Mouse (Mus musculus) lung, embryonic 14.5 days (tissue): ENCODE measurements around the gene Mr1. TPM values are rescaled to one million over a fixed set of nuclear protein-coding genes. Genes with fewer than 3 reads are reported as not detected.

Experiments
- ATAC-seq: fragments of 200-750 bp; cut with Nextera tagmentation; 2 replicates; pipeline ENCODE4 v1.8.0; 2017; ENCODE audit warnings: mild to moderate bottlenecking, moderate TSS enrichment, moderate library complexity; ENCODE audit not compliant: insufficient read depth
- DNase-seq: peaks from one replicate; pipeline ENCODE4 v3.0.0-alpha.2; 2015
- H3K27ac ChIP-seq: fragments of 300-500 bp; sonication (generic); 2 replicates; pipeline ENCODE4 v1.5.1; 2014; ENCODE audit warnings: low read depth, mild to moderate bottlenecking, moderate library complexity
- H3K27me3 ChIP-seq: fragments of 300-500 bp; sonication (generic); 2 replicates; pipeline ENCODE4 v1.6.1; 2014; ENCODE audit warnings: low read length, control low read depth; ENCODE audit not compliant: insufficient read depth
- H3K36me3 ChIP-seq: fragments of 300-500 bp; sonication (generic); 2 replicates; pipeline ENCODE4 v1.6.1; 2014; ENCODE audit warnings: control low read depth; ENCODE audit not compliant: insufficient read depth
- H3K4me1 ChIP-seq: fragments of 300-500 bp; sonication (generic); 2 replicates; pipeline ENCODE4 v1.6.1; 2014; ENCODE audit warnings: antibody characterized with exemption, control low read depth; ENCODE audit not compliant: insufficient read depth
- H3K4me2 ChIP-seq: fragments of 300-500 bp; sonication (generic); 2 replicates; pipeline ENCODE4 v1.6.1; 2014; ENCODE audit warnings: mild to moderate bottlenecking
- H3K4me3 ChIP-seq: fragments of 300-500 bp; sonication (generic); 2 replicates; pipeline ENCODE4 v1.5.1; 2014; ENCODE audit warnings: low read depth, low read length
- H3K9ac ChIP-seq: fragments of 300-500 bp; sonication (generic); 2 replicates; pipeline ENCODE4 v1.6.1; 2014
- H3K9me3 ChIP-seq: fragments of 300-500 bp; sonication (generic); 2 replicates; pipeline ENCODE4 v1.6.1; 2016; ENCODE audit warnings: low read depth, low read length, control low read depth
- CTCF ChIP-seq: IDR thresholded peaks from 2 replicates; pipeline ENCODE4 v1.5.1; 2016; ENCODE audit warnings: antibody characterized with exemption, low read depth
- WGBS: fragments of 180-500 bp; shearing (Covaris S2); extraction: QIAGEN DNeasy Blood & Tissue Kit; methylation state at CpG from one replicate; pipeline ENCODE4 v1.1.7; 2014; 5-methylcytosine and 5-hydroxymethylcytosine counted together
- polyA plus RNA-seq: library from polyadenylated mRNA; unstranded; fragments of >200 nt; fragmentation: Nextera tagmentation; extraction: Ambion mirVana; gene quantifications from 2 replicates; pipeline ENCODE4 v1.2.1, GENCODE M21; 2014

Gene Mr1
- 13.6 and 13.7 TPM in 2 replicates for polyA plus RNA-seq

DNA sequence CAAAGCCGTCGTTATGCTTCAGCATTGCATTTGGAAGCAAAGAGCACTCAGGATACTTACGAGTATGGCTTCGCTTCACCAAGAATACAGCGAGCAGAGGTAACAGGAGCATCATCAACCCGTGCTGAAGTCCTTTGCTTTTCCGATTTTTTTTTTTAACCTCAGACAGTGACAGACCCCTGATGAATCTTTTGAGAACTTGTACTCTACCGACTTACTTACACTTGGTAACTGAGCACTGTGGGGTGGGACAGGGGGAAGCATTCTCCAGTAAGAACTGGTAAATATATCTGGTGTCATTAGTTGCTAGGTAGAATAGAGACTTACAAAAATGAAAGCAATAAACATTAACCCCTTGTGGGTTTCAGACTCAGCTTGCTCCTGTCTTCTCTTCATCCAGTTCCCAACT, at the start of gene Mr1:
TSS of gene Mr1 (minus strand) at position 243 of the 409 bp plus-strand sequence.
- ATAC-seq: peak; percentile 95

DNA sequence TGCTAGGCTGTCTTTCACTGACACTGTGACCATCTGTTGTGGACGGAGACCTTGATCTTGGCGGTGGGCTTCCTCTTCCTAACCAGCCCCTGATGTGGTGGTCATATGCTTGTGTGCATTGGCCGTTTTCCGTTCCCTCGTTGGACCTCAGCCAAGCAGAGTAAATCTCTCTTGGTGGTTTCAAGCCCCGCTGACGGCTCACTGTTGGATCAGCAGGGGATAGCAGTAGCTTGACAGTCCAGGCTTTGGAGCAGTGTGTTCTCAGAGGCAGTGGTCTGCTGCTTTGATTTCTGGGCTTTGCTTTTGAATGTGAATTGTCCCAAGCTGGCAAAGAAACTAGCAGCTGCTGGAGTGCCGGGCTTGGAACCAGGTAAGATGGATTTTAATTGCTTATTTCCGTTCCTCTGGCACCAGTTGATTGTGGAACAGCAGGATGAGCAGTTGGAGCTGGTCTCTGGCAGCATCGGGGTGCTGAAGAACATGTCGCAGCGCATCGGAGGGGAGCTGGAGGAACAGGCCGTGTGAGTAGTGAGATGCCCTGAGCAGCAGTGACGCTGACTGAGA, 46.3 kb upstream of the Mr1 start:
- no peaks in the 10 kb centered on the region; the same call in 1 of the 2 replicates for H3K4me1 ChIP-seq
- H3K36me3 ChIP-seq: peaks cover 66% of the 10 kb centered on the region
- H3K4me3 ChIP-seq: no peak overlapping the region
- H3K9ac ChIP-seq: no peak overlapping the region
- TF ChIP-seq CTCF: no peak
- H3K4me2 ChIP-seq: no peak overlapping the region
- H3K9me3 ChIP-seq: no peaks in the 10 kb centered on the region
- ATAC-seq (peak; percentile 74), DNase-seq (peak; percentile 80)
- peak overlapping the region; percentile 30; the same call in 1 of the 2 replicates for H3K27ac ChIP-seq
- H3K27me3 ChIP-seq: no peaks in the 10 kb centered on the region
- 59% methylated on average over 15 of the region's 15 CpGs for WGBS

More for the DNA sequence above, at the start of gene Mr1:
- 20% methylated on average over 8 of the region's 8 CpGs for WGBS
- Histone ChIP-seq H3K27ac (peak within 1 kb of the TSS; percentile 79), H3K4me3 (peak within 1 kb of the TSS; percentile 44), H3K9ac (peak within 1 kb of the TSS; percentile 44), H3K36me3 (no peaks in the 10 kb centered on the region), H3K9me3 (no peaks in the 10 kb centered on the region), H3K4me2 (peak within 1 kb of the TSS; percentile 63), H3K4me1 (no peaks in the 10 kb centered on the region), H3K27me3 (no peaks in the 10 kb centered on the region)
- TF ChIP-seq CTCF: no peak
- DNase-seq: peak; percentile 95

DNA sequence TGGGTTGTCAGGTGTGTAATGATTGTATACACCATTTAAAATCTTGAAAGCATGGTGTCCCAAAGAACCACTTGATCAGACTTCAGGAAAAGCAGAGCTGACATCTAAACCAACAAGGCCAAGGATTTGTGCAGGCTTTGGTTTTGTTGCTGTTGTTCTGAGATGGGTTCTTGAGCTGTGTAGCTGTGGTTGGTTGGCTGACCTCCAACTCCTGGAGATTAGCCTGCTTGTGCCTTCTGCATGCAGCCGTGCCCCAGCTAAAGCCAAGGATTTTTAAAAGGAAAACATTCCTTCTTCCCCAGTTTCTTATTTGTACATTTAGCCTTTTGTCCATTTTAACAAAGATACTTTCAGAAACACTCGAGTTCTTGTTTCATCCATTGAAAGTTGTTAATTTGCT, 45.1 kb upstream of the Mr1 start:
- no peak for TF ChIP-seq CTCF
- ATAC-seq (no peak; the same call in 1 of the 2 replicates), DNase-seq (peak; percentile 72)
- Histone ChIP-seq H3K27ac (no peak overlapping the region), H3K4me2 (no peak overlapping the region), H3K4me3 (no peak overlapping the region), H3K9me3 (no peaks in the 10 kb centered on the region), H3K36me3 (peaks cover 75% of the 10 kb centered on the region), H3K27me3 (no peaks in the 10 kb centered on the region), H3K4me1 (no peaks in the 10 kb centered on the region; the same call in 1 of the 2 replicates), H3K9ac (no peak overlapping the region)
- 66% methylated on average over 2 of the region's 2 CpGs for WGBS

DNA sequence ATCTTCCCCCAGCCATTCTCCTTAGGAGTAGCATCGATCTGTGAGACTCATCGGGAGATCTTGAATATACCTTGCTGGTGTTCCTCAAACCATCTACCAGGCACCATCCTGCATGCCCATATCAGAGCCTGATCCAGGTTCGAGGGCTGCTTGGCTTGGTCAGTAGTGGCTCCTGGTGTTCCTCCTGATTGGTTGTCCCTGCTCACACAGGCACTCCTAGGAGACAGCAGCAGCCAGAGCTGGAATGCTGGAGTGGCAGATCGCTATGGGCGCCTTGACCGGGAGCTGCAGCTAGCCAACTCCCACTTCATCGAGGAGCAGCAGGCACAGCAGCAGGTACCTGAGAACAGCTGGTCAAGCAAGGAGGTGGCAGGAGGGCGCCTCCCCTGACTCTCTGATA, 44.6 kb upstream of the Mr1 start:
- Histone ChIP-seq H3K9me3 (no peaks in the 10 kb centered on the region), H3K9ac (no peak overlapping the region), H3K4me3 (no peak overlapping the region), H3K36me3 (peaks cover 78% of the 10 kb centered on the region), H3K27me3 (no peaks in the 10 kb centered on the region), H3K4me2 (no peak overlapping the region), H3K4me1 (no peaks in the 10 kb centered on the region; the same call in 1 of the 2 replicates), H3K27ac (no peak overlapping the region)
- no peak for TF ChIP-seq CTCF
- 82% methylated on average over 8 of the region's 8 CpGs for WGBS
- no peak for DNase-seq
- ATAC-seq: no peak

DNA sequence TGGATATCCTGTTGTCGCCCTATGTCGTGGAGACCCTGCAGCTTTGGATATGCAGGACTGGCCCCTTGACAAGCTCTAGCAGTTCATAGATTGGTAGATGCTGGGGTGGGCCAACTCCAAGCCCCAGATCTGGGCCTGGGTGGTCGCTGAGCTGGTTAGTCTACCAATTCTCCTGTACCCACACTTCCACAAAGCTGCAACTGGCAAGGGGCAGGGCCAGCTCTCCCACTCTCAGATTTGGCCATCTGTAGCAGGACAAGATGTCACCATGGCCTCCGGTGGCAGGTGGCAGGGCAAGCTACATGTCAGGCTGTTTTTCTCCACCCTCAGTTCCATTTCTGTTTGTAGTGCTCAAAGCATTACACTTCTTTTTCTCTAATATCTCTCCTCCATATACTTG, 42.0 kb upstream of the Mr1 start:
- no peaks in the 10 kb centered on the region for H3K27me3 ChIP-seq
- no peak for TF ChIP-seq CTCF
- no peak overlapping the region for H3K27ac ChIP-seq
- H3K36me3 ChIP-seq: peaks cover 60% of the 10 kb centered on the region
- no peaks in the 10 kb centered on the region; the same call in 1 of the 2 replicates for H3K4me1 ChIP-seq
- H3K4me3 ChIP-seq: no peak overlapping the region
- H3K9me3 ChIP-seq: no peaks in the 10 kb centered on the region
- no peak overlapping the region for H3K4me2 ChIP-seq
- ATAC-seq (no peak), DNase-seq (no peak)
- 94% methylated on average over 4 of the region's 4 CpGs for whole genome bisulfite sequencing
- H3K9ac ChIP-seq: no peak overlapping the region

DNA sequence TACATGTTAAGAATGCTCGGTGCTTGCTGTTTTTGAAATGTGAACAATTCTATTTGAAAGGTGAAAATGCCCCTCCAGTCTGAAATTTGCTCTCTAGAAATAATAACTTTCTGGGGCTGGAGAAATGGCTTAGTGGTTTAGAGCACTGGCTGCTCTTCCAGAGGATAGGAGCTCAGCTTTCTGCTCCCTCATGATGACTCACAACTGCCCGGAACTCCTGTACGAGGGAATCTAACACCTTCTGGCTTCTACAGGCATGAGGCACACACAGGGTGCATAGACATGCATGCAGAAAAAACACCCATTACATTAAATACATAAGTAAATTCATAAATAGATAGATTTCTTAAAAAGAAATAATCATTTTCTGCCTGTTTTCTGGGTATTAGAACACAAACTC, 37.6 kb upstream of the Mr1 start:
- Histone ChIP-seq H3K9ac (no peak overlapping the region), H3K9me3 (no peaks in the 10 kb centered on the region), H3K27me3 (no peaks in the 10 kb centered on the region), H3K4me2 (no peak overlapping the region), H3K36me3 (peaks cover 45% of the 10 kb centered on the region), H3K4me3 (no peak overlapping the region), H3K4me1 (no peaks in the 10 kb centered on the region), H3K27ac (no peak overlapping the region)
- no peak for TF ChIP-seq CTCF
- ATAC-seq (no peak), DNase-seq (no peak)
- 60% methylated on average over 3 of the region's 3 CpGs for WGBS

DNA sequence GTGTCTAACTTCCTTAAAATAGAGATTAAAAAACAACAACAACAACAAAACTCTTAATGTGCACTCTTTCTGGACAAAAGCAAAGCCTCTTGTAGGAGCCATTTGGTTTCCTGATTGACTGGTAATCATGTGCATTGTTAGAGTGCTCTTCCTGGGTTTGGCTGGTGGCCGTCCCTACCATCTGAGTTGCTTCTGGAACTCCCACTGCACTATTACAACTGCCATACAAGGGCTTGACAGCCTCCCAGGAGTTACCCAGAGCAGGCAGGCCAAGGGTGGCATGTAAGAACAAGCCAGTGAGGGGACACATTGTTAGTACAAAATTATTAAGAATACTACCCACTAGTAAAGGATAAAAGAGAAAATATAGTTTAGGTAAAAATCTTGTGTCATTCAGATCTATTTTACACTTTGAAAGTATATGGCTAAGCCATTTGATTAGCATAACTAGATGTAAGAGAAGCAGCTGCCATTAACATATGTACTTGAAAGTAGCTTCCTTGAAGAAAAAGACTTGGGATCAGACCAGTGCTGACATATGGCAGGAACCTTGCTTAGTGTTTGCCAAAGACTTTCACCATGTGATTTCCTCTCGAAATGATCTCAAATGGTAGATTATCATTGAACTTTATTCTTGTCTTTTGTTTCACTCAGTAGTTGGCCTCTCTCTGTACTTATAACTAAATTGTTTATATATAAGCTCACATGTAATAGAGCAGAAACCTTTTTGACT, 31.7 kb upstream of the Mr1 start:
- H3K4me2 ChIP-seq: no peak overlapping the region
- no peak overlapping the region for H3K9ac ChIP-seq
- H3K27me3 ChIP-seq: no peaks in the 10 kb centered on the region
- no peaks in the 10 kb centered on the region for H3K4me1 ChIP-seq
- peaks cover 54% of the 10 kb centered on the region; the same call in 1 of the 2 replicates for H3K36me3 ChIP-seq
- WGBS: 90% methylated on average over 2 of the region's 2 CpGs
- TF ChIP-seq CTCF: no peak
- H3K9me3 ChIP-seq: no peaks in the 10 kb centered on the region
- ATAC-seq (no peak), DNase-seq (no peak)
- H3K4me3 ChIP-seq: no peak overlapping the region
- H3K27ac ChIP-seq: no peak overlapping the region
